Mouse (Mus musculus): ENCODE measurements around the gene Mzt1. TPM values are rescaled to one million over a fixed set of nuclear protein-coding genes. Genes with fewer than 3 reads are reported as not detected.

Gene Mzt1
- polyA plus RNA-seq (2021; fragmentation: Nextera tagmentation), result 98.1 and 108 TPM in 2 replicates
- long read RNA-seq, experiment 1, transcript Mzt1-203 (3 exons, 952 nt), result minor isoform, 7 of 1,180 reads
- long read RNA-seq, experiment 1, transcript Mzt1-204 (2 exons, 818 nt), result minor isoform, 13 of 1,180 reads
- long read RNA-seq, experiment 1, transcript Mzt1-201 (3 exons, 2,240 nt), result major isoform, 1,129 of 1,180 reads
- long read RNA-seq, experiment 1, partial matches to known transcripts, result 14 of 1,180 reads
- long read RNA-seq, experiment 1, other reads (novel, unspliced or antisense), result 16 of 1,180 reads
- long read RNA-seq, experiment 2, transcript Mzt1-201 (3 exons, 2,240 nt), result major isoform, 165 of 194 reads
- long read RNA-seq, experiment 2, partial matches to known transcripts, result 2 of 194 reads
- long read RNA-seq, experiment 2, other reads (novel, unspliced or antisense), result 24 of 194 reads

GRCm38 (mm10) chr14:99046031-99046781, at the start of gene Mzt1, which contains the start of gene Bora:
Gene Mzt1, minus strand, starts transcription at chr14:99046134.
Gene Bora, plus strand, starts transcription at chr14:99046222.

GRCm38 (mm10) chr14:98994218-98994617, 51.7 kb downstream of the Mzt1 start, which contains the start of gene Rpl36a-ps1:
Gene Rpl36a-ps1, minus strand, starts transcription at chr14:98994318.

Other genes with a start within 250 kb of the Mzt1 start
- 3.5 and 4.2 TPM in 2 replicates for gene Rpl36a-ps1, start 51.8 kb downstream of the Mzt1 start, polyA plus RNA-seq (2021; fragmentation: Nextera tagmentation)
- gene Bora, start 88 bp upstream of the Mzt1 start, polyA plus RNA-seq (2021; fragmentation: Nextera tagmentation), result 0.70 and 0.90 TPM in 2 replicates
- 7.1 and 7.7 TPM in 2 replicates for gene Pibf1, start 53.3 kb upstream of the Mzt1 start, polyA plus RNA-seq (2021; fragmentation: Nextera tagmentation)
- 3.8 and 4.3 TPM in 2 replicates for gene Dis3, start 53.6 kb upstream of the Mzt1 start, polyA plus RNA-seq (2021; fragmentation: Nextera tagmentation)

All from left cerebral cortex, adult 6 months (tissue).